Mouse (Mus musculus) megakaryocyte, embryonic 14.5 days (primary cell): ENCODE measurements around the gene Angptl2.

Experiments
- FLI1 ChIP-seq: IDR thresholded peaks from 2 replicates; pipeline ENCODE4 v1.6.1; 2012; ENCODE audit warnings: low read length, inconsistent platforms, mixed read lengths
- GATA1 ChIP-seq: IDR thresholded peaks from 3 replicates; pipeline ENCODE4 v1.6.1; 2012; ENCODE audit warnings: mixed read lengths, low read length, inconsistent platforms, borderline replicate concordance

DNA sequence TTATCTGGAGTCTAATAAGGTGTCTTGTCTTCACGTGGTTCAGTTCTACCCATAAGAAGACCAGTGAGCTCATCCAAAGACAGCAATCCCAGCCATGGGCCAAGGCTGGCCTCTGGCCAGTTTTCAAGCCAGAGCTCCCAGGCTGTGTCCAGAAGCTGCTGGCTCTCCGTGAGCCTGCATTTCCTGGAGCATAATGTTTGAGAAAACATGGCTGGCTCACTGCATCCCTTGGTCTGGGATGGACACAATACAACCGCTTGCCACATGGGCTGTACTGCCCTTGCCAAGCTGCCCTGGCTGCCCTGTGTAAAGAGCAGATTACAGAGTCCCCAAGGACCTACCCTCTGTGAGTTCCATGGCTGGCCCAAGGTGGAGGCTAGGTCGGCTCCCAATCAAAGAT is 67.0 kb downstream of the Angptl2 start:
- TF ChIP-seq GATA1, result no peak
- no peak for TF ChIP-seq FLI1
